Mouse (Mus musculus) embryonic facial prominence, embryonic 15.5 days (tissue): Measurements from ENCODE around the gene Tshr. TPM values are rescaled to one million over a fixed set of nuclear protein-coding genes. Genes with fewer than 3 reads are reported as not detected.

Source experiments
- ATAC-seq: fragments of 200-750 bp; cut with Nextera tagmentation; 2 replicates; pipeline ENCODE4 v1.8.0; 2017; ENCODE audit warnings: low read depth, moderate TSS enrichment; ENCODE audit not compliant: insufficient number of reproducible peaks, low FRiP score, low TSS enrichment
- H3K27ac ChIP-seq: fragments of 300-500 bp; sonication (generic); replicated peaks from 2 replicates; pipeline ENCODE4 v1.5.1; 2015; ENCODE audit warnings: mild to moderate bottlenecking, inconsistent platforms
- H3K27me3 ChIP-seq: fragments of 300-500 bp; sonication (generic); 2 replicates; pipeline ENCODE4 v1.6.1; 2015; ENCODE audit warnings: inconsistent platforms
- H3K36me3 ChIP-seq: fragments of 300-500 bp; sonication (generic); 2 replicates; pipeline ENCODE4 v1.6.1; 2015; ENCODE audit warnings: mild to moderate bottlenecking, inconsistent platforms
- H3K4me1 ChIP-seq: fragments of 300-500 bp; sonication (generic); 2 replicates; pipeline ENCODE4 v1.6.1; 2015; ENCODE audit warnings: inconsistent platforms
- H3K4me2 ChIP-seq: fragments of 300-500 bp; sonication (generic); replicated peaks from 2 replicates; pipeline ENCODE4 v1.6.1; 2015; ENCODE audit warnings: mild to moderate bottlenecking, inconsistent platforms
- H3K4me3 ChIP-seq: fragments of 300-500 bp; sonication (generic); replicated peaks from 2 replicates; pipeline ENCODE4 v1.5.1; 2015; ENCODE audit warnings: mild to moderate bottlenecking, inconsistent platforms
- H3K9ac ChIP-seq: fragments of 300-500 bp; sonication (generic); 2 replicates; pipeline ENCODE4 v1.6.1; 2015; ENCODE audit warnings: inconsistent platforms
- H3K9me3 ChIP-seq: fragments of 300-500 bp; sonication (generic); replicated peaks from 2 replicates; pipeline ENCODE4 v1.6.1; 2016; ENCODE audit warnings: inconsistent platforms
- WGBS: fragments of 180-500 bp; shearing (Covaris S2); methylation state at CpG from one replicate; pipeline ENCODE4 v1.1.7; 2015; 5-methylcytosine and 5-hydroxymethylcytosine counted together
- polyA plus RNA-seq: library from polyadenylated mRNA; unstranded; fragments of >200 nt; fragmentation: Nextera tagmentation; extraction: Ambion mirVana; gene quantifications from 2 replicates; pipeline ENCODE4 v1.2.1, GENCODE M21; 2015

The Tshr gene
- polyA plus RNA-seq, 1 experiment from 2014 or later = 0.75 TPM

- WGBS = under 1% methylated on average over 32 of the region's 32 CpGs
These were observed 203.9 kb downstream of the Tshr start for GRCm38 (mm10) chr12:91588176-91588669.

GRCm38 (mm10) chr12:91588670-91589541 lies 204.5 kb downstream of the Tshr start:
- WGBS = under 1% methylated on average over 77 of the region's 83 CpGs

More at GRCm38 (mm10) chr12:91588176-91588669, 203.9 kb downstream of the Tshr start:
- Histone ChIP-seq H3K4me3 (peak overlapping the region; percentile 81), H3K36me3 (peaks cover 7% of the 10 kb centered on the region; the same call in 1 of the 2 replicates), H3K4me2 (peak overlapping the region; percentile 52), H3K27ac (peak overlapping the region; percentile 100), H3K9ac (peak overlapping the region; percentile 95), H3K4me1 (peaks cover 17% of the 10 kb centered on the region), H3K27me3 (no peaks in the 10 kb centered on the region), H3K9me3 (no peaks in the 10 kb centered on the region)
- ATAC-seq = peak; percentile 90

GRCm38 (mm10) chr12:91589542-91589846 lies 205.1 kb downstream of the Tshr start:
- 0% methylated on average over 11 of the region's 11 CpGs for WGBS
- Histone ChIP-seq H3K4me1 (peaks cover 17% of the 10 kb centered on the region), H3K4me2 (peak overlapping the region; percentile 52; the same call in 1 of the 2 replicates), H3K27me3 (no peaks in the 10 kb centered on the region), H3K4me3 (peak overlapping the region; percentile 81), H3K9ac (peak overlapping the region; percentile 95), H3K36me3 (peaks cover 7% of the 10 kb centered on the region; the same call in 1 of the 2 replicates), H3K27ac (peak overlapping the region; percentile 100), H3K9me3 (no peaks in the 10 kb centered on the region)
- no peak for ATAC-seq

More at GRCm38 (mm10) chr12:91588670-91589541, 204.5 kb downstream of the Tshr start:
- H3K36me3 ChIP-seq = peaks cover 7% of the 10 kb centered on the region; the same call in 1 of the 2 replicates
- no peaks in the 10 kb centered on the region for H3K27me3 ChIP-seq
- peak overlapping the region; percentile 81 for H3K4me3 ChIP-seq
- H3K4me2 ChIP-seq = peak overlapping the region; percentile 52
- peak overlapping the region; percentile 95 for H3K9ac ChIP-seq
- H3K4me1 ChIP-seq = peaks cover 17% of the 10 kb centered on the region
- ATAC-seq = no peak
- H3K27ac ChIP-seq = peak overlapping the region; percentile 100
- H3K9me3 ChIP-seq = no peaks in the 10 kb centered on the region

- peak within 1 kb of the TSS; percentile 81 for H3K4me3 ChIP-seq
- peak; percentile 88 for ATAC-seq
- peaks cover 17% of the 10 kb centered on the region for H3K4me1 ChIP-seq
- peak within 1 kb of the TSS; percentile 95 for H3K9ac ChIP-seq
- H3K36me3 ChIP-seq = peaks cover 4% of the 10 kb centered on the region; the same call in 1 of the 2 replicates
- H3K27me3 ChIP-seq = no peaks in the 10 kb centered on the region
- H3K4me2 ChIP-seq = peak within 1 kb of the TSS; percentile 59
- WGBS = under 1% methylated on average over 64 of the region's 99 CpGs
- no peaks in the 10 kb centered on the region for H3K9me3 ChIP-seq
- H3K27ac ChIP-seq = peak within 1 kb of the TSS; percentile 100
These were observed 205.7 kb downstream of the Tshr start, which contains the start of gene Gtf2a1 for GRCm38 (mm10) chr12:91589847-91590690. Gene Gtf2a1 (minus strand): TSS chr12:91590487.

GRCm38 (mm10) chr12:91590716-91591115 lies 206.4 kb downstream of the Tshr start:
- WGBS = 24% methylated on average over 6 of the region's 6 CpGs
- Histone ChIP-seq H3K27me3 (no peaks in the 10 kb centered on the region), H3K4me3 (peak overlapping the region; percentile 81), H3K4me1 (peaks cover 17% of the 10 kb centered on the region), H3K9ac (peak overlapping the region; percentile 70), H3K36me3 (peaks cover 2% of the 10 kb centered on the region; the same call in 1 of the 2 replicates), H3K9me3 (no peaks in the 10 kb centered on the region), H3K27ac (peak overlapping the region; percentile 100), H3K4me2 (peak overlapping the region; percentile 59)
- ATAC-seq = no peak

- Histone ChIP-seq H3K27ac (peak overlapping the region; percentile 100), H3K36me3 (no peaks in the 10 kb centered on the region), H3K4me3 (peak overlapping the region; percentile 81), H3K4me2 (peak overlapping the region; percentile 59), H3K4me1 (peaks cover 17% of the 10 kb centered on the region), H3K9ac (0 out of 2 replicates have a peak overlapping the region, but pooled peaks have one; percentile 70), H3K9me3 (no peaks in the 10 kb centered on the region), H3K27me3 (no peaks in the 10 kb centered on the region)
- no peak for ATAC-seq
- WGBS = 71% methylated on average over 1 of the region's 1 CpGs
These were observed 206.8 kb downstream of the Tshr start for GRCm38 (mm10) chr12:91591191-91591590.

GRCm38 (mm10) chr12:91592128-91592527 lies 207.8 kb downstream of the Tshr start:
- WGBS = 98% methylated on average over 3 of the region's 3 CpGs
- ATAC-seq = no peak
- H3K36me3 ChIP-seq = no peaks in the 10 kb centered on the region
- H3K4me1 ChIP-seq = peaks cover 13% of the 10 kb centered on the region
- H3K4me3 ChIP-seq = no peak overlapping the region
- no peaks in the 10 kb centered on the region for H3K27me3 ChIP-seq
- H3K4me2 ChIP-seq = no peak overlapping the region
- H3K9me3 ChIP-seq = no peaks in the 10 kb centered on the region
- no peak overlapping the region for H3K9ac ChIP-seq
- no peak overlapping the region for H3K27ac ChIP-seq

Other genes starting within 250 kb of the Tshr start
- 9.2 and 11.1 TPM in 2 replicates for gene Cep128, start 154 bp upstream of the Tshr start, polyA plus RNA-seq
- gene Gtf2a1, start 205.9 kb downstream of the Tshr start, polyA plus RNA-seq = 36.5 and 36.8 TPM in 2 replicates